Mouse (Mus musculus): ENCODE data around the gene Trappc6b.

DNA sequence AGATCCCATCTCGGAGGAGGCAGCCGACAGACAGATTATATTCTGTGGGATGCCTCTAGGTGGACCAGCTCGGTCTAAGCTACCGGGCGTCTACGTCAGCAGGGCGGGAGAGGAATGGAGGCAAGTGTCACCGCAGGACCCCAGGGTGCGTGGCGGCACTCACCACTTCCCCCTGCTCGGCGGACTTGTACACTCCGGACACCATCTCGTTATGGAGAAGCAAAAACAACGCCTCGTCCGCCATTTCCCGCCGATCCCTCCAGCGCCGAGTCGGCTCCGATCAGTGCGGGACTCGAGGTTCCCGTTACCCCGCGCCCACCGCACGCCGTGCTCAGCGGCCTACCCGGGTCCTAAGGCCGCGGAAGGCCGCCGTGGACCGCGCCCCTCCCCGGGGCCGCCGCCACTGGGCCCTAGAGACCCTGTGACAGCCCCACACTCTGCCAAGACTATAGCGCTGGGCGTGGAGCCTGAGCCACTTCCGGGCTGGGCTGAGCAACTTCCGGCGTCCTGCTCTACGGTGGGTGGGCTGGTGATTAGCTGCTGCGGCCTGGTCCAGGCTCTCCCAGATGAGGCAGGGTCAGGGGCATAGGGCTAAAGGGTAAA lies at the start of gene Trappc6b:
- no peak for TF ChIP-seq CTCF (IDR thresholded peaks at IDR 0.05; ENCODE audit: extremely low read depth, insufficient read length, insufficient replicate concordance, low read depth, low read length)
- TF ChIP-seq POLR2A (IDR thresholded peaks at IDR 0.05; ENCODE audit: low read depth, low read length), result peak; percentile 68

All from small intestine, adult 2 months (tissue).